Mouse (Mus musculus): ENCODE measurements at regions not wholly inside any gene's neighbourhood (a gene's known extent, or its start where the extent isn't known, plus 50 kb on each side); places are given as distances from the start of the nearest gene placed in this dataset.

DNA sequence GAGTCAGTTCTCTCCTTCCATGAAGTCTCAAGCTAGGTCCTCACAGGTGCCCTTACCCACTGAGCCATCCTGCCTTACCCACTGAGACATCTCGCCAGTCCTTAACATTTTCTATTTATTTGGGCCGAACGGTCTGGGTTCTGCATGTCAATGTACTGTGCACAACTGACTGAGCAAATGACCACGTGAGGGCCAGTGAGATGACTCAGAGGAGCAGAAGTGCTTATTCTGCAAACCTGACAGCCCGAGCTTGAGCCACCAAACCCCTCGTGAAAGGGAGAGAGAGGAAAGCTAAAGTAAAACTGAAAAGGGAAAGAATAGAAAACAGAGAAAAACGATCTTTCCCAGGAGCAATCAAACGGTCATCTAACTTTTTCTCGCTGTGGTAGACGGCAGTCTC lies 52.2 kb upstream of the Nmd3 start:
- TF ChIP-seq CTCF (IDR thresholded peaks at IDR 0.05; ENCODE audit: borderline replicate concordance, control insufficient read depth, extremely low read depth, insufficient read depth, low read length, poor library complexity) (no peak), POLR2A (IDR thresholded peaks at IDR 0.05; ENCODE audit: control insufficient read depth, extremely low read depth, insufficient read depth, low read length, poor library complexity) (no peak)
